Mouse (Mus musculus): Measurements from ENCODE around the gene Ano6. TPM values are rescaled to one million over a fixed set of nuclear protein-coding genes. Genes with fewer than 3 reads are reported as not detected.

The Ano6 gene
- polyA plus RNA-seq, 1 experiment from 2014 or later, result 35.2 TPM

GRCm38 (mm10) chr15:95749216-95749615, 41.4 kb upstream of the Ano6 start:
- ATAC-seq (replicated peaks; ENCODE audit: low FRiP score, low read depth), result no peak
- Histone ChIP-seq H3K9me3 (replicated peaks; ENCODE audit: low read length) (no peaks in the 10 kb centered on the region; the same call in 1 of the 2 replicates), H3K27ac (no peak overlapping the region), H3K9ac (ENCODE audit: low read depth, low read length) (no peak overlapping the region), H3K36me3 (ENCODE audit: insufficient read depth, low read length) (no peaks in the 10 kb centered on the region), H3K4me1 (replicated peaks; ENCODE audit: insufficient read depth, low read length) (no peaks in the 10 kb centered on the region), H3K4me3 (replicated peaks; ENCODE audit: low read depth, low read length) (no peak overlapping the region), H3K4me2 (ENCODE audit: low read length) (no peak overlapping the region), H3K27me3 (ENCODE audit: insufficient read depth, low read length) (no peaks in the 10 kb centered on the region)
- 47% methylated on average over 5 of the region's 5 CpGs for WGBS
- TF ChIP-seq CTCF (IDR thresholded peaks at IDR 0.05; ENCODE audit: low read depth), result no peak
- DNase-seq (ENCODE audit: low spot score), result no peak

- no peak for TF ChIP-seq CTCF (IDR thresholded peaks at IDR 0.05; ENCODE audit: low read depth)
- Histone ChIP-seq H3K9me3 (replicated peaks; ENCODE audit: low read length) (no peaks in the 10 kb centered on the region; the same call in 1 of the 2 replicates), H3K36me3 (ENCODE audit: insufficient read depth, low read length) (no peaks in the 10 kb centered on the region), H3K9ac (ENCODE audit: low read depth, low read length) (no peak overlapping the region), H3K4me2 (ENCODE audit: low read length) (no peak overlapping the region), H3K4me3 (replicated peaks; ENCODE audit: low read depth, low read length) (no peak overlapping the region), H3K27ac (no peak overlapping the region), H3K27me3 (ENCODE audit: insufficient read depth, low read length) (no peaks in the 10 kb centered on the region), H3K4me1 (replicated peaks; ENCODE audit: insufficient read depth, low read length) (no peaks in the 10 kb centered on the region)
- no peak for ATAC-seq (replicated peaks; ENCODE audit: low FRiP score, low read depth)
- 93% methylated on average over 21 of the region's 21 CpGs for WGBS
- DNase-seq (ENCODE audit: low spot score), result no peak
Measured at GRCm38 (mm10) chr15:95750038-95750437, 40.6 kb upstream of the Ano6 start.

- Histone ChIP-seq H3K9ac (ENCODE audit: low read depth, low read length) (no peak overlapping the region), H3K9me3 (replicated peaks; ENCODE audit: low read length) (no peaks in the 10 kb centered on the region; the same call in 1 of the 2 replicates), H3K27ac (0 out of 2 replicates have a peak overlapping the region, but pooled peaks have one; percentile 31), H3K4me2 (ENCODE audit: low read length) (no peak overlapping the region), H3K4me3 (replicated peaks; ENCODE audit: low read depth, low read length) (no peak overlapping the region), H3K27me3 (ENCODE audit: insufficient read depth, low read length) (no peaks in the 10 kb centered on the region), H3K4me1 (replicated peaks; ENCODE audit: insufficient read depth, low read length) (no peaks in the 10 kb centered on the region), H3K36me3 (ENCODE audit: insufficient read depth, low read length) (no peaks in the 10 kb centered on the region)
- peak; percentile 76 for DNase-seq (ENCODE audit: low spot score)
- TF ChIP-seq CTCF (IDR thresholded peaks at IDR 0.05; ENCODE audit: low read depth), result no peak
- 68% methylated on average over 8 of the region's 8 CpGs for WGBS
- peak; percentile 57; the same call in 1 of the 2 replicates for ATAC-seq (replicated peaks; ENCODE audit: low FRiP score, low read depth)
Measured at GRCm38 (mm10) chr15:95751832-95752676, 38.6 kb upstream of the Ano6 start.

GRCm38 (mm10) chr15:95752677-95753019, 38.0 kb upstream of the Ano6 start:
- Histone ChIP-seq H3K27me3 (ENCODE audit: insufficient read depth, low read length) (no peaks in the 10 kb centered on the region), H3K4me1 (replicated peaks; ENCODE audit: insufficient read depth, low read length) (no peaks in the 10 kb centered on the region), H3K36me3 (ENCODE audit: insufficient read depth, low read length) (no peaks in the 10 kb centered on the region), H3K27ac (0 out of 2 replicates have a peak overlapping the region, but pooled peaks have one; percentile 31), H3K4me2 (ENCODE audit: low read length) (no peak overlapping the region), H3K9ac (ENCODE audit: low read depth, low read length) (no peak overlapping the region), H3K9me3 (replicated peaks; ENCODE audit: low read length) (no peaks in the 10 kb centered on the region; the same call in 1 of the 2 replicates), H3K4me3 (replicated peaks; ENCODE audit: low read depth, low read length) (no peak overlapping the region)
- no peak for TF ChIP-seq CTCF (IDR thresholded peaks at IDR 0.05; ENCODE audit: low read depth)
- WGBS, result 80% methylated on average over 5 of the region's 5 CpGs
- no peak; the same call in 1 of the 2 replicates for ATAC-seq (replicated peaks; ENCODE audit: low FRiP score, low read depth)
- no peak for DNase-seq (ENCODE audit: low spot score)

- H3K9me3 ChIP-seq (replicated peaks; ENCODE audit: low read length), result no peaks in the 10 kb centered on the region; the same call in 1 of the 2 replicates
Measured at GRCm38 (mm10) chr15:95753031-95753430, 37.6 kb upstream of the Ano6 start.

GRCm38 (mm10) chr15:95757169-95757568, 33.5 kb upstream of the Ano6 start:
- H3K27ac ChIP-seq, result no peak overlapping the region
- no peaks in the 10 kb centered on the region for H3K4me1 ChIP-seq (replicated peaks; ENCODE audit: insufficient read depth, low read length)
- 26% methylated on average over 10 of the region's 10 CpGs for WGBS
- H3K9me3 ChIP-seq (replicated peaks; ENCODE audit: low read length), result no peaks in the 10 kb centered on the region; the same call in 1 of the 2 replicates
- DNase-seq (ENCODE audit: low spot score) (peak; percentile 91), ATAC-seq (replicated peaks; ENCODE audit: low FRiP score, low read depth) (peak; percentile 72)
- no peaks in the 10 kb centered on the region for H3K36me3 ChIP-seq (ENCODE audit: insufficient read depth, low read length)
- no peak for TF ChIP-seq CTCF (IDR thresholded peaks at IDR 0.05; ENCODE audit: low read depth)
- no peak overlapping the region for H3K9ac ChIP-seq (ENCODE audit: low read depth, low read length)
- H3K4me2 ChIP-seq (ENCODE audit: low read length), result no peak overlapping the region
- H3K4me3 ChIP-seq (replicated peaks; ENCODE audit: low read depth, low read length), result no peak overlapping the region
- H3K27me3 ChIP-seq (ENCODE audit: insufficient read depth, low read length), result no peaks in the 10 kb centered on the region

More at GRCm38 (mm10) chr15:95753031-95753430, 37.6 kb upstream of the Ano6 start:
- no peaks in the 10 kb centered on the region for H3K27me3 ChIP-seq (ENCODE audit: insufficient read depth, low read length)
- H3K4me2 ChIP-seq (ENCODE audit: low read length), result no peak overlapping the region
- no peak overlapping the region for H3K9ac ChIP-seq (ENCODE audit: low read depth, low read length)
- 80% methylated on average over 4 of the region's 5 CpGs for WGBS
- DNase-seq (ENCODE audit: low spot score) (no peak), ATAC-seq (replicated peaks; ENCODE audit: low FRiP score, low read depth) (no peak)
- no peaks in the 10 kb centered on the region for H3K4me1 ChIP-seq (replicated peaks; ENCODE audit: insufficient read depth, low read length)
- H3K4me3 ChIP-seq (replicated peaks; ENCODE audit: low read depth, low read length), result no peak overlapping the region
- H3K36me3 ChIP-seq (ENCODE audit: insufficient read depth, low read length), result no peaks in the 10 kb centered on the region
- no peak overlapping the region for H3K27ac ChIP-seq
- TF ChIP-seq CTCF (IDR thresholded peaks at IDR 0.05; ENCODE audit: low read depth), result no peak
